Mouse (Mus musculus): ENCODE measurements around the gene Mon1b. TPM values are rescaled to one million over a fixed set of nuclear protein-coding genes. Genes with fewer than 3 reads are reported as not detected.

The Mon1b gene
- polyA plus RNA-seq, 1 experiment from 2014 or later = 6.1 TPM

- H3K4me2 ChIP-seq = no peak overlapping the region
- no peak overlapping the region for H3K4me3 ChIP-seq
- ATAC-seq (ENCODE audit: insufficient number of reproducible peaks, low FRiP score) = no peak
- H3K27ac ChIP-seq (ENCODE audit: poor library complexity, severe bottlenecking) = no peak overlapping the region
- H3K9ac ChIP-seq = no peak overlapping the region
- 66% methylated on average over 3 of the region's 3 CpGs for WGBS
- 0 out of 2 replicates have a peak, but pooled peaks cover 2% of the 10 kb centered on the region for H3K9me3 ChIP-seq (replicated peaks)
- H3K36me3 ChIP-seq = no peaks in the 10 kb centered on the region
- no peaks in the 10 kb centered on the region for H3K4me1 ChIP-seq (replicated peaks)
- no peaks in the 10 kb centered on the region for H3K27me3 ChIP-seq (replicated peaks)
These were observed 37.9 kb downstream of the Mon1b start for GRCm38 (mm10) chr8:113673300-113673699.

GRCm38 (mm10) chr8:113674611-113675010 lies 39.2 kb downstream of the Mon1b start:
- Histone ChIP-seq H3K4me1 (replicated peaks) (no peaks in the 10 kb centered on the region), H3K36me3 (no peaks in the 10 kb centered on the region), H3K9ac (no peak overlapping the region), H3K27me3 (replicated peaks) (no peaks in the 10 kb centered on the region), H3K27ac (ENCODE audit: poor library complexity, severe bottlenecking) (no peak overlapping the region), H3K4me2 (no peak overlapping the region), H3K4me3 (no peak overlapping the region), H3K9me3 (replicated peaks) (0 out of 2 replicates have a peak, but pooled peaks cover 2% of the 10 kb centered on the region)
- ATAC-seq (ENCODE audit: insufficient number of reproducible peaks, low FRiP score) = no peak
- WGBS = 53% methylated on average over 3 of the region's 3 CpGs

GRCm38 (mm10) chr8:113675281-113675680 lies 39.9 kb downstream of the Mon1b start:
- no peak for ATAC-seq (ENCODE audit: insufficient number of reproducible peaks, low FRiP score)
- no peaks in the 10 kb centered on the region for H3K4me1 ChIP-seq (replicated peaks)
- no peak overlapping the region for H3K4me3 ChIP-seq
- H3K27me3 ChIP-seq (replicated peaks) = no peaks in the 10 kb centered on the region
- H3K9me3 ChIP-seq (replicated peaks) = 0 out of 2 replicates have a peak, but pooled peaks cover 2% of the 10 kb centered on the region
- no peak overlapping the region for H3K27ac ChIP-seq (ENCODE audit: poor library complexity, severe bottlenecking)
- no peak overlapping the region for H3K4me2 ChIP-seq
- H3K9ac ChIP-seq = no peak overlapping the region
- H3K36me3 ChIP-seq = no peaks in the 10 kb centered on the region
- 75% methylated on average over 2 of the region's 2 CpGs for WGBS

- Histone ChIP-seq H3K27me3 (replicated peaks) (no peaks in the 10 kb centered on the region), H3K27ac (ENCODE audit: poor library complexity, severe bottlenecking) (no peak overlapping the region), H3K4me1 (replicated peaks) (no peaks in the 10 kb centered on the region), H3K9me3 (replicated peaks) (0 out of 2 replicates have a peak, but pooled peaks cover 2% of the 10 kb centered on the region), H3K36me3 (no peaks in the 10 kb centered on the region), H3K9ac (no peak overlapping the region), H3K4me3 (no peak overlapping the region), H3K4me2 (no peak overlapping the region)
- no peak for ATAC-seq (ENCODE audit: insufficient number of reproducible peaks, low FRiP score)
- WGBS = 77% methylated on average over 1 of the region's 1 CpGs
These were observed 41.4 kb downstream of the Mon1b start for GRCm38 (mm10) chr8:113676811-113677210.

GRCm38 (mm10) chr8:113679361-113679760 lies 44.0 kb downstream of the Mon1b start:
- H3K9me3 ChIP-seq (replicated peaks) = 0 out of 2 replicates have a peak, but pooled peaks cover 2% of the 10 kb centered on the region
- ATAC-seq (ENCODE audit: insufficient number of reproducible peaks, low FRiP score) = no peak
- 38% methylated on average over 3 of the region's 3 CpGs for WGBS
- no peak overlapping the region for H3K4me2 ChIP-seq
- H3K36me3 ChIP-seq = no peaks in the 10 kb centered on the region
- no peak overlapping the region for H3K4me3 ChIP-seq
- no peak overlapping the region for H3K9ac ChIP-seq
- H3K27ac ChIP-seq (ENCODE audit: poor library complexity, severe bottlenecking) = no peak overlapping the region
- H3K27me3 ChIP-seq (replicated peaks) = no peaks in the 10 kb centered on the region
- no peaks in the 10 kb centered on the region for H3K4me1 ChIP-seq (replicated peaks)

GRCm38 (mm10) chr8:113687889-113688542 lies 52.6 kb downstream of the Mon1b start:
- Histone ChIP-seq H3K9me3 (replicated peaks) (no peaks in the 10 kb centered on the region), H3K27me3 (replicated peaks) (no peaks in the 10 kb centered on the region), H3K36me3 (no peaks in the 10 kb centered on the region), H3K27ac (ENCODE audit: poor library complexity, severe bottlenecking) (no peak overlapping the region), H3K4me3 (no peak overlapping the region), H3K4me2 (no peak overlapping the region), H3K9ac (no peak overlapping the region), H3K4me1 (replicated peaks) (no peaks in the 10 kb centered on the region)
- WGBS = 77% methylated on average over 17 of the region's 17 CpGs
- no peak for ATAC-seq (ENCODE audit: insufficient number of reproducible peaks, low FRiP score)

GRCm38 (mm10) chr8:113688543-113688915 lies 53.1 kb downstream of the Mon1b start:
- Histone ChIP-seq H3K27me3 (replicated peaks) (no peaks in the 10 kb centered on the region), H3K4me1 (replicated peaks) (no peaks in the 10 kb centered on the region), H3K9ac (no peak overlapping the region), H3K27ac (ENCODE audit: poor library complexity, severe bottlenecking) (no peak overlapping the region), H3K4me3 (no peak overlapping the region), H3K9me3 (replicated peaks) (no peaks in the 10 kb centered on the region), H3K4me2 (no peak overlapping the region), H3K36me3 (no peaks in the 10 kb centered on the region)
- WGBS = 79% methylated on average over 8 of the region's 8 CpGs
- no peak for ATAC-seq (ENCODE audit: insufficient number of reproducible peaks, low FRiP score)

GRCm38 (mm10) chr8:113691622-113692343 lies 56.4 kb downstream of the Mon1b start:
- no peak overlapping the region for H3K27ac ChIP-seq (ENCODE audit: poor library complexity, severe bottlenecking)
- H3K9me3 ChIP-seq (replicated peaks) = no peaks in the 10 kb centered on the region
- 75% methylated on average over 14 of the region's 14 CpGs for WGBS
- no peaks in the 10 kb centered on the region for H3K4me1 ChIP-seq (replicated peaks)
- no peak overlapping the region for H3K4me3 ChIP-seq
- H3K36me3 ChIP-seq = no peaks in the 10 kb centered on the region
- H3K27me3 ChIP-seq (replicated peaks) = no peaks in the 10 kb centered on the region
- no peak for ATAC-seq (ENCODE audit: insufficient number of reproducible peaks, low FRiP score)
- H3K4me2 ChIP-seq = no peak overlapping the region
- H3K9ac ChIP-seq = no peak overlapping the region

Other genes starting within 250 kb of the Mon1b start
- not detected in 2 replicates for gene Syce1l, start 7.6 kb downstream of the Mon1b start, polyA plus RNA-seq (2016; fragmentation: Nextera tagmentation; extraction: Ambion mirVana)
- gene Adamts18, start 213.2 kb downstream of the Mon1b start, polyA plus RNA-seq (2016; fragmentation: Nextera tagmentation; extraction: Ambion mirVana) = 0.50 and 0.89 TPM in 2 replicates

All from heart, embryonic 12.5 days (tissue).